Mouse (Mus musculus): ENCODE data around the gene Crbn. TPM values are rescaled to one million over a fixed set of nuclear protein-coding genes. Genes with fewer than 3 reads are reported as not detected.
A peak's percentile ranks its signal among the peaks of the same experiment; 100 is the strongest.

Crbn gene
- total and polyA plus RNA-seq, 2 experiments from 2014 or later = 48.0 to 51.2 TPM

- H3K4me2 ChIP-seq (ENCODE audit: low read depth, low read length, poor library complexity, severe bottlenecking) = no peak overlapping the region
These were observed 39.2 kb downstream of the Crbn start for GRCm38 (mm10) chr6:106760473-106761218.

DNA sequence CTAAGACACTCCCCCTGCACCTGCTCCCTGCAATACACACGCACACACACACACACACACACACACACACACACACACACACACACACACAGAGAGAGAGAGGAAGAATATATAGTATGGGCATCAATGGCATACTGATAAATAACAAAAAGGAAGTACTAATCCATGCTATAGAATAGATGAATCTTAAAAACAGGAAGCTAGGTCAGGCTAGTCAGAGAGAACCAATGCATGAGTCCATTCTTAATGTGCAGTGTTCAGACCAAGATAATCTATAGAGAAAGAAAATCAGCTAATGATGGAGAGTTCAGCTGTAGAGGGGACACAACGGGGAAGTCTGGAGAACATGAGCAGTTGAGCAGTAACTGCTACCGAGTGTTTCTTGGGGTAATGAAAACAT is 41.6 kb downstream of the Crbn start:
- DNase-seq (ENCODE audit: low spot score) (no peak), ATAC-seq (ENCODE audit: low FRiP score) (no peak)
- H3K9ac ChIP-seq (replicated peaks; ENCODE audit: low read length, poor library complexity, severe bottlenecking) = no peak overlapping the region
- H3K4me1 ChIP-seq (ENCODE audit: insufficient read depth, low read length) = no peaks in the 10 kb centered on the region
- WGBS = 90% methylated on average over 3 of the region's 3 CpGs
- H3K4me2 ChIP-seq (ENCODE audit: low read depth, low read length, poor library complexity, severe bottlenecking) = no peak overlapping the region
- TF ChIP-seq CTCF (IDR thresholded peaks at IDR 0.05) = no peak
- no peaks in the 10 kb centered on the region for H3K36me3 ChIP-seq (ENCODE audit: insufficient read depth, low read length)
- no peaks in the 10 kb centered on the region for H3K9me3 ChIP-seq (ENCODE audit: low read length)
- H3K4me3 ChIP-seq (ENCODE audit: low read depth, low read length) = no peak overlapping the region
- H3K27ac ChIP-seq (ENCODE audit: low read depth, low read length) = no peak overlapping the region
- no peaks in the 10 kb centered on the region for H3K27me3 ChIP-seq (ENCODE audit: insufficient read depth, low read length)

More at GRCm38 (mm10) chr6:106760473-106761218, 39.2 kb downstream of the Crbn start:
- DNase-seq (ENCODE audit: low spot score) (no peak), ATAC-seq (ENCODE audit: low FRiP score) (no peak)
- no peak for TF ChIP-seq CTCF (IDR thresholded peaks at IDR 0.05)
- Histone ChIP-seq H3K36me3 (ENCODE audit: insufficient read depth, low read length) (no peaks in the 10 kb centered on the region), H3K27me3 (ENCODE audit: insufficient read depth, low read length) (no peaks in the 10 kb centered on the region), H3K9me3 (ENCODE audit: low read length) (no peaks in the 10 kb centered on the region), H3K27ac (ENCODE audit: low read depth, low read length) (no peak overlapping the region), H3K4me1 (ENCODE audit: insufficient read depth, low read length) (no peaks in the 10 kb centered on the region), H3K4me3 (ENCODE audit: low read depth, low read length) (no peak overlapping the region), H3K9ac (replicated peaks; ENCODE audit: low read length, poor library complexity, severe bottlenecking) (no peak overlapping the region)
- WGBS = 83% methylated on average over 3 of the region's 3 CpGs

DNA sequence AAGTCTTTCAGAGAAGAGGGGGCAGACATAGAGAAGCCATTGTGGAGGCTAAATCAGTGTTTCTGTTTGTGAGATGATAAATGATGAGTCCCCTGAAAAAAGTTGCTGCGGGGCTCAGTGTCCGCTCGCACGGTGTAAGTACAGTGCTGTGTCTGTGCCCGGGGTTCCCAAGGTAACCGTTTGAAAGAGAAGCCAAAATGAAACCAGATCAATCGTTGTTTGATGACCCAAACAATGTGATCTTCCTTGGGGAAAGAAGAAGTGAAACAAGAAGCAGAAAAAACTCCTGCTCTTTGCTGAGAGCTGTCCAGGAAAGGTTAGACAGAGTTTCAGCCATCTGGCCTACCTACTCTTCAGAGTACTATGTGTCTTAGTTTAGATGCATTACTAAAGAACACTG is 49.6 kb downstream of the Crbn start:
- no peak for ATAC-seq (ENCODE audit: low FRiP score)
- H3K4me3 ChIP-seq (ENCODE audit: low read depth, low read length) = no peak overlapping the region
- no peak overlapping the region for H3K9ac ChIP-seq (replicated peaks; ENCODE audit: low read length, poor library complexity, severe bottlenecking)
- no peaks in the 10 kb centered on the region for H3K4me1 ChIP-seq (ENCODE audit: insufficient read depth, low read length)
- 84% methylated on average over 7 of the region's 7 CpGs for WGBS
- peak; percentile 6 for DNase-seq (ENCODE audit: low spot score)
- no peaks in the 10 kb centered on the region for H3K36me3 ChIP-seq (ENCODE audit: insufficient read depth, low read length)
- no peaks in the 10 kb centered on the region for H3K9me3 ChIP-seq (ENCODE audit: low read length)
- H3K27me3 ChIP-seq (ENCODE audit: insufficient read depth, low read length) = no peaks in the 10 kb centered on the region
- no peak for TF ChIP-seq CTCF (IDR thresholded peaks at IDR 0.05)
- H3K27ac ChIP-seq (ENCODE audit: low read depth, low read length) = no peak overlapping the region
- H3K4me2 ChIP-seq (ENCODE audit: low read depth, low read length, poor library complexity, severe bottlenecking) = no peak overlapping the region

- Histone ChIP-seq H3K9me3 (ENCODE audit: low read length) (no peaks in the 10 kb centered on the region), H3K27me3 (ENCODE audit: insufficient read depth, low read length) (no peaks in the 10 kb centered on the region), H3K4me3 (ENCODE audit: low read depth, low read length) (no peak within 1 kb of the TSS), H3K9ac (replicated peaks; ENCODE audit: low read length, poor library complexity, severe bottlenecking) (no peak within 1 kb of the TSS), H3K27ac (ENCODE audit: low read depth, low read length) (no peak within 1 kb of the TSS), H3K36me3 (ENCODE audit: insufficient read depth, low read length) (no peaks in the 10 kb centered on the region), H3K4me2 (ENCODE audit: low read depth, low read length, poor library complexity, severe bottlenecking) (no peak within 1 kb of the TSS), H3K4me1 (ENCODE audit: insufficient read depth, low read length) (no peaks in the 10 kb centered on the region)
- 77% methylated on average over 6 of the region's 6 CpGs for WGBS
- DNase-seq (ENCODE audit: low spot score) = no peak
- TF ChIP-seq CTCF (IDR thresholded peaks at IDR 0.05) = no peak
- ATAC-seq (ENCODE audit: low FRiP score) = no peak
These were observed 50.9 kb downstream of the Crbn start, which contains the start of gene Il5ra for GRCm38 (mm10) chr6:106748887-106749388. Il5ra (minus strand) TSS chr6:106749037.

DNA sequence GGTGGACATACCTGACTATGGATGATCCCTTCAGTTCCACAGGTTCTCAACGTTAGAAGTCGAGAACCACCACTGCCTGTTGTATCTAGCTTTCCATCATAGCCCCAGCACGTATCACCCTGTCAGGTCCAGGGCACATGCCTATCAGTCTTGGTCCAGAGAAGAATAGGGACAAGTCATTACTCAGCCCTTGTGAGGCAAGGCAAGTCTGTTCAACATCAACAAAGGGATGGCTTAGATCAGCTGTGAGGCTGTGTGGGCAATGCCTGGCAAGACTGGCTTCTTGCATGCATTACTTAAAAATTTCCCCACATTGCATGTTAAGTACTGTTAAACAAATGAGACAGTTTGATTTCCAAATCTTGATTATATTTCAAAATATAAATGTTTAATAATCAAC is 52.1 kb downstream of the Crbn start:
- Histone ChIP-seq H3K36me3 (ENCODE audit: insufficient read depth, low read length) (no peaks in the 10 kb centered on the region), H3K27me3 (ENCODE audit: insufficient read depth, low read length) (no peaks in the 10 kb centered on the region), H3K4me1 (ENCODE audit: insufficient read depth, low read length) (no peaks in the 10 kb centered on the region), H3K27ac (ENCODE audit: low read depth, low read length) (no peak overlapping the region), H3K9me3 (ENCODE audit: low read length) (no peaks in the 10 kb centered on the region), H3K4me2 (ENCODE audit: low read depth, low read length, poor library complexity, severe bottlenecking) (no peak overlapping the region), H3K4me3 (ENCODE audit: low read depth, low read length) (no peak overlapping the region), H3K9ac (replicated peaks; ENCODE audit: low read length, poor library complexity, severe bottlenecking) (no peak overlapping the region)
- ATAC-seq (ENCODE audit: low FRiP score) = no peak
- no peak for DNase-seq (ENCODE audit: low spot score)
- 81% methylated on average over 3 of the region's 3 CpGs for WGBS
- TF ChIP-seq CTCF (IDR thresholded peaks at IDR 0.05) = no peak

DNA sequence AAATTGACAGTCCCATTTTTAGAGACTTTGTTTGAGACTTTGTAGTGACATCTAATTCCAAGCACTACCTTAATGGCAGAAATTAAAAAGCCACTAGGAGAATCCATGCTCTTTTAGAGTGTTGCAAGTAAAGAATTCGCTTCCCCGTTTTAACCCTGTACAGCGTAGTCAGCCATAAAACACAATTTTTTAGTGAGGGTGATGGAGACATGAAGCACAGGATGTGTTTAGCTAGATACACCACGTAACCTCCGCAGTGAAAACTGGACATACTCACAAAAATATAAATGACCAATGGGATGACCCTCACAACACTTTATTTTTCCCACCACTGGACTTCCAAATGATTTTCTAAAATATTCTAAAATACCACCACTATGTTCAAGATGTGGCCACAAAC is 52.6 kb downstream of the Crbn start:
- Histone ChIP-seq H3K9ac (replicated peaks; ENCODE audit: low read length, poor library complexity, severe bottlenecking) (no peak overlapping the region), H3K27me3 (ENCODE audit: insufficient read depth, low read length) (no peaks in the 10 kb centered on the region), H3K9me3 (ENCODE audit: low read length) (no peaks in the 10 kb centered on the region), H3K4me2 (ENCODE audit: low read depth, low read length, poor library complexity, severe bottlenecking) (no peak overlapping the region), H3K36me3 (ENCODE audit: insufficient read depth, low read length) (no peaks in the 10 kb centered on the region), H3K4me3 (ENCODE audit: low read depth, low read length) (no peak overlapping the region), H3K27ac (ENCODE audit: low read depth, low read length) (no peak overlapping the region), H3K4me1 (ENCODE audit: insufficient read depth, low read length) (no peaks in the 10 kb centered on the region)
- TF ChIP-seq CTCF (IDR thresholded peaks at IDR 0.05) = no peak
- ATAC-seq (ENCODE audit: low FRiP score) (no peak), DNase-seq (ENCODE audit: low spot score) (no peak)
- WGBS = 97% methylated on average over 5 of the region's 5 CpGs
